Mouse (Mus musculus) erythroblast, embryonic 14.5 days (primary cell): Measurements from ENCODE around the gene Smg6.

ENCODE experiments used
- GATA1 ChIP-seq: IDR thresholded peaks from 2 replicates; pipeline ENCODE4 v1.6.1; 2012; ENCODE audit warnings: low read length, inconsistent platforms, mixed read lengths
- TAL1 ChIP-seq: IDR thresholded peaks from 3 replicates; pipeline ENCODE4 v1.6.1; 2012; ENCODE audit warnings: low read length, inconsistent platforms, mixed read lengths

DNA sequence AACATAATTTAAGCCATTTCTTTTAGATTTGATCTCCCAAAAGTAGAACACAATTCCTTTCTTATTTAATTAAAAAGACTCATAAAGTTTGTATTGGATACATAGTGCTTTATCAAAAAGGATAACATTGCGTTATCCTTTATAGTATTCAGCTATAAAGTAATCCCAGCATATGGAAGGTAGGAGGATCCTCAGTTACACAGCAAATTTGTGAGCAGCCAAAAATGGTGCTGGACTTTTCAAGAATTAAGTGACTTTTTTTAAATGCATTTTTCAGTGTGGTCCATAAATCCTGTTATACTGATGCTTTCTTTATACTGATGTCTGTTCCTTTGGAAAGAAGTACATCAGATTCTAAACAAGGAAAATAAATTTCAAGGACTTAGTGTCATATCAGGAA lies 169.1 kb downstream of the Smg6 start:
- TF ChIP-seq GATA1 (no peak), TAL1 (no peak)
